Mouse (Mus musculus): ENCODE results near the gene Enpp6.

DNA sequence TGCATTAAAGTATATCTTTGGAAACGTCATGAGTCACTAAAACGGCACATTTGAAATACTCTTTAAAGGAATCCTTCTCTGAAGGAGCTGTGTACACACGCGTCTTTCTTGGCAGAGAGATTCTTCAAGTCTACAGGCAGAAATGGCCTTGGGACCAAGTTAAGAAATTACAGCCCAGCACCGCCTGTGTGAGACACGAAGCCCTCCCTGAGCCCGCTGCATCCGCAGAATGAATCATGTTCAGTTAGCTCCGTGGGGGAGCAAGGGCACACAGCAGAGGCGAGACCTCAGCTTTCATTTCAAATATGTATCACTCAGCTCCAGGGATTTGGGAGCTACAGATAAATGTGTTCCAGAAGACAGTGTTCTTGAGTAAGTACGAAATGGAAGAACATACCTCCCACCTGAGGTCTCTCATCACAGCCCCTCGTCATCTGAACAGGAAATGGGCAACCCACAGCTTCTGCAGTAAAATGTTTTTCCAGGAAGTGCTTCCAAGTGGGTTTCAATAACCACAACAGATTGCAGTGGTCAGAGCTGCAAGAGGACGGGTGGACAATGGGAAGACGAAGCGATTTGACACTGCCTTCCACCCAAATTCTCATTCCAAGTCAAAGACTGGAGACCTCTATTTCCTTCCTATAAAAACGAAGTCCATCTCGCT lies 127.6 kb downstream of the Enpp6 start:
- TF ChIP-seq CTCF (IDR thresholded peaks at IDR 0.05; ENCODE audit: low read depth) (no peak), EP300 (IDR thresholded peaks at IDR 0.05; ENCODE audit: low read depth) (no peak)

All from liver, embryonic 14.5 days (tissue).